11 mouse cellular contexts compared by ENCODE assay signal in the genomic region with DNA sequence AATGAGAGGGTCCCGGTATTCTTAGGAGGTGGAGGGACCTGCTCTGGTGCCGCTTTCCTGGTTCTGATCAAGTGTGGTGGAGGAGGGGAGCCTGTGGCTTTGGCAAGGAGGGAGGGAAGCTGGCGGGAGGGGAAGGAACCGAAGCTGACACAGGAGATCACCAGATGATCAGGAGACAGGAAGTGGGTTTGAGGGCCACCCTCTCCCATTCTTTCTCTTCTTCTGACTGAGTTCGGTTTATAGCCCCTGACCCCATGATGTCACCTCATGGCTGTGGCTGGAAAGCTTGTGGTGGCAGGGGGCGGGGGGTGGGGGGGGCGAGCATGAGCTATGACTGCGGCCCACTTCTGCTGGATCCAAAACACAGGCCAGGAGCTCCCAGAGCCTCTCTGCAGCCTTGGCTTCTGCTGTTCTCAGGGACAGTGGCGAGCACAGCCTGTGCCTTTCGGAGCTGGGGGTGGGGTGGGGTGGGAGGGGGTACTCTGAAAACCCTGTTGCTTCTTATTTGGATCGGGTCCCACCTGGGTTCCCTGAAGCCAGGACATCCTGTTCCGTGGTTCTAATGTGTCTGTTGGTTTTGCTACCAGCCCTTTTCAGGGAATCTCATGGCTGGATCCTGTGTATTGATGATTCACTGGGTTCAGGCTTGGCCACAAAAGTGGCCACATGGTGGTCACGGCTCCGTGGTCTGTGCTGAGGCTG.
DNase-seq lines count a peak whose midpoint lies in the region; ATAC-seq and TF ChIP-seq lines count a peak whose summit lies in the region.
"Had no signal": no experiment of that assay in that cellular context is flagged by ENCODE, and none has a peak within 500 bp of the region (broad histone marks: within the 10 kb centered on the region; RNA-seq: fewer than 3 reads in every experiment).

No protein-coding gene starts in this region.

- H3K27ac ChIP-seq in kidney, adult 2 months (ENCODE audit: insufficient read depth, low read depth, low read length) = no peak overlapping the region
- H3K27ac ChIP-seq in kidney, embryonic 16.5 days (ENCODE audit: low read length) = no peak overlapping the region
- H3K27ac ChIP-seq in embryonic fibroblast, embryonic 13.5 days (ENCODE audit: insufficient read depth, low read length) = peak overlapping the region; percentile 28; the same call in 1 of the 2 replicates
- peak overlapping the region; percentile 98 for H3K27ac ChIP-seq in macrophage
- H3K27ac ChIP-seq: forebrain, embryonic 13.5 days; heart, embryonic 15.5 days had no signal

- no peak for ATAC-seq in kidney, embryonic 16.5 days (ENCODE audit: low FRiP score, low TSS enrichment)
- peak; percentile 34; the same call in 1 of the 2 replicates for ATAC-seq in G1E (ENCODE audit: extremely low read depth, insufficient number of reproducible peaks, low FRiP score, poor library complexity, severe bottlenecking)
- ATAC-seq: forebrain, embryonic 13.5 days had no signal

- no peaks in the 10 kb centered on the region for H3K9me3 ChIP-seq in kidney, embryonic 16.5 days (ENCODE audit: low read length)
- H3K9me3 ChIP-seq in G1E (replicated peaks) = no peaks in the 10 kb centered on the region
- H3K9me3 ChIP-seq: forebrain, embryonic 13.5 days; heart, embryonic 15.5 days had no signal

- H3K4me2 ChIP-seq in kidney, embryonic 16.5 days (replicated peaks; ENCODE audit: low read depth, low read length) = no peak overlapping the region
- H3K4me2 ChIP-seq: forebrain, embryonic 13.5 days; heart, embryonic 15.5 days had no signal

- 60% methylated on average over 14 of the region's 14 CpGs for WGBS in kidney, adult 2 months
- WGBS in kidney, embryonic 16.5 days = 64% methylated on average over 13 of the region's 14 CpGs
- 23% methylated on average over 13 of the region's 14 CpGs for WGBS in macrophage (ENCODE audit: missing documents)

- no peaks in the 10 kb centered on the region for H3K27me3 ChIP-seq in kidney, adult 2 months (replicated peaks; ENCODE audit: control insufficient read depth, insufficient read depth, low read length)
- no peaks in the 10 kb centered on the region for H3K27me3 ChIP-seq in kidney, embryonic 16.5 days (ENCODE audit: insufficient read depth, low read length)
- peaks cover 39% of the 10 kb centered on the region for H3K27me3 ChIP-seq in G1E (ENCODE audit: insufficient read depth, low read length)
- H3K27me3 ChIP-seq: forebrain, embryonic 13.5 days had no signal

- H3K9ac ChIP-seq in kidney, embryonic 16.5 days (replicated peaks; ENCODE audit: low read length) = no peak overlapping the region
- H3K9ac ChIP-seq: forebrain, embryonic 13.5 days; heart, embryonic 15.5 days had no signal

- H3K79me2 ChIP-seq in macrophage (ENCODE audit: inconsistent target) = no peaks in the 10 kb centered on the region

- H3K4me1 ChIP-seq in kidney, adult 2 months (ENCODE audit: control insufficient read depth, insufficient read depth, low read length) = no peaks in the 10 kb centered on the region
- H3K4me1 ChIP-seq in kidney, embryonic 16.5 days (ENCODE audit: insufficient read depth, low read length) = peaks cover 8% of the 10 kb centered on the region; the same call in 1 of the 2 replicates
- H3K4me1 ChIP-seq in G1E (ENCODE audit: insufficient read depth, low read depth, low read length) = no peaks in the 10 kb centered on the region; the same call in 1 of the 2 replicates
- no peaks in the 10 kb centered on the region for H3K4me1 ChIP-seq in embryonic fibroblast, embryonic 13.5 days (ENCODE audit: control insufficient read depth, insufficient read depth, low read length)
- H3K4me1 ChIP-seq: forebrain, embryonic 13.5 days had no signal

- TF ChIP-seq POLR2A in kidney, adult 2 months (IDR thresholded peaks at IDR 0.05; ENCODE audit: low read depth, low read length) = no peak
- TF ChIP-seq POLR2A in embryonic fibroblast, embryonic 13.5 days (IDR thresholded peaks at IDR 0.05; ENCODE audit: low read depth, low read length) = no peak

- peak; percentile 64 for DNase-seq in kidney, adult 2 months
- no peak for DNase-seq in G1E (ENCODE audit: low spot score)
- no peak for DNase-seq in cerebellum, postnatal 36 days
- DNase-seq in layer of hippocampus, adult 8-10 months (ENCODE audit: low spot score in 2 of 2) = no peak
- no peak for DNase-seq in embryo, embryonic 10 days (ENCODE audit: low spot score)
- DNase-seq: cerebellum, adult 8-10 months had no signal

- no peaks in the 10 kb centered on the region for H3K36me3 ChIP-seq in kidney, adult 2 months (ENCODE audit: control insufficient read depth, insufficient read depth, low read length)
- H3K36me3 ChIP-seq in kidney, embryonic 16.5 days (ENCODE audit: insufficient read depth, low read length) = no peaks in the 10 kb centered on the region
- H3K36me3 ChIP-seq in G1E (replicated peaks) (no peaks in the 10 kb centered on the region), macrophage (ENCODE audit: inconsistent target) (no peaks in the 10 kb centered on the region)
- H3K36me3 ChIP-seq: heart, embryonic 15.5 days had no signal

- no peak for TF ChIP-seq CTCF in kidney, adult 2 months (conservative IDR thresholded peaks at IDR 0.05; ENCODE audit: insufficient read depth, insufficient read length, low read depth, low read length)
- TF ChIP-seq CTCF in G1E (IDR thresholded peaks at IDR 0.05; ENCODE audit: low read depth, low read length) = no peak
- TF ChIP-seq CTCF in embryonic fibroblast, embryonic 13.5 days (IDR thresholded peaks at IDR 0.05; ENCODE audit: borderline replicate concordance, insufficient read depth, low read length) = no peak

- no peak overlapping the region for H3K4me3 ChIP-seq in kidney, adult 2 months (ENCODE audit: insufficient read depth, low read depth, low read length)
- no peak overlapping the region for H3K4me3 ChIP-seq in kidney, embryonic 16.5 days (ENCODE audit: low read length)
- H3K4me3 ChIP-seq in G1E (ENCODE audit: low read depth, low read length) = no peak overlapping the region
- no peak overlapping the region for H3K4me3 ChIP-seq in embryonic fibroblast, embryonic 13.5 days (ENCODE audit: insufficient read depth, low read length)
- no peak overlapping the region for H3K4me3 ChIP-seq in macrophage (ENCODE audit: inconsistent target)
- H3K4me3 ChIP-seq: forebrain, embryonic 13.5 days; heart, embryonic 15.5 days had no signal

Comparison
In these comparisons a context has a peak if more than half of its experiments do, and no peak if none do; other contexts are left out.
1. H3K27ac ChIP-seq: peak in embryonic fibroblast, embryonic 13.5 days (single experiment) and macrophage (single experiment); none in kidney, adult 2 months (single experiment) and kidney, embryonic 16.5 days (single experiment).